Mouse (Mus musculus) bone marrow, adult 2 months (tissue): Measurements from ENCODE around the gene Pigs.

Source experiments
- CTCF ChIP-seq: fragments of 200-500 bp; IDR thresholded peaks from 2 replicates; pipeline ENCODE4 v1.5.1; 2011; ENCODE audit warnings: low read length, control low read depth; ENCODE audit not compliant: control insufficient read depth, insufficient read depth
- POLR2A ChIP-seq: fragments of 200-500 bp; IDR thresholded peaks from 2 replicates; pipeline ENCODE4 v1.6.1; 2011; ENCODE audit warnings: low read depth, mild to moderate bottlenecking, control low read depth, low read length, borderline replicate concordance; ENCODE audit not compliant: control insufficient read depth

DNA sequence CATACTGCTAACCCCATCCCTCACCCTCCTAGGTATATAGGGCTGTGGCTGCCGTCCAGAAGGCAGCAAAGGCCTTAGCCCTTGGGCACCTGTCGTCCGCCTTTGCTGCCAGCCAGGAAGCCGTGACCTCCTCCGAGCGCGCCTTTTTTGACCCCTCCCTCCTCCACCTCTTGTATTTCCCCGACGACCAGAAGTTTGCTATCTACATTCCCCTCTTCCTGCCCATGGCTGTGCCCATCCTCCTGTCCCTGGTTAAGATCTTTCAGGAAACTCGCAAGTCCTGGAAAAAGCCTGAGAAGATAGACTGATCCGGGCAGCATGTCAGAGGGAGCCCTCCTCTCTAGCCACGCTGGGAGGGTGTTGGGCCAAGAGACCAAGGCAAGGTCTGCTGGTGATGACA is 13.5 kb downstream of the Pigs start:
- no peak for TF ChIP-seq CTCF
- TF ChIP-seq POLR2A, result no peak
